Mouse (Mus musculus) spleen, adult 2 months (tissue): ENCODE data around the gene Dnajb13.

Experiments
- CTCF ChIP-seq: fragments of 200-500 bp; IDR thresholded peaks from 2 replicates; pipeline ENCODE4 v1.5.1; 2011; ENCODE audit warnings: mild to moderate bottlenecking, inconsistent platforms; ENCODE audit not compliant: insufficient read depth, insufficient read length, insufficient replicate concordance; ENCODE audit errors: extremely low read depth
- POLR2A ChIP-seq: fragments of 200-500 bp; IDR thresholded peaks from 2 replicates; pipeline ENCODE4 v1.6.1; 2011; ENCODE audit warnings: low read depth, low read length, inconsistent platforms

DNA sequence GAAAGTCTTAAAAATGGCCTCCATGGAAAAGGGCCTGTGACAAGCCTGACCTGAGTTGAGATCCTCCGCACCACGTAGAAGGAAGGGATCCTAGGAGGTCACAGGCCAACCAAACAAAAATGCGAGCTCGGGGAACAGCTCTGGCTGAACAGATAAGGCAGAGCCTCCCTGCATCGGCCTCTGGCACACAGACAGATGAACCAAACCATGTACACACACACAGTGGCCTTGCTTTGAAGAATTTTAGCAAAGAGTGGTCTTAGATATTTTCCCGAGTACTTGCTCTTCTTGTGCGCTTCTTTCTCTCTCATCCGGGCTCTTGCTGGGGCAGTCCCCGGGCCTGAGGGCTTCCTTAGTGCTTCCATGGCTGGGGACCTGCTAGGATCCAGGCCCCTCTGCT is 51.6 kb downstream of the Dnajb13 start:
- no peak for TF ChIP-seq CTCF
- TF ChIP-seq POLR2A: no peak
